Mouse (Mus musculus) E14TG2a.4 (cell line): ENCODE measurements around the gene Cst13.
A peak's percentile ranks its signal among the peaks of the same experiment; 100 is the strongest.

Source experiments
- H3K27me3 ChIP-seq: 2 replicates; pipeline ENCODE4 v1.6.1; 2014; ENCODE audit warnings: low read length, control low read depth; ENCODE audit not compliant: insufficient read depth
- H3K36me3 ChIP-seq: 2 replicates; pipeline ENCODE4 v1.6.1; 2014; ENCODE audit warnings: low read length, control low read depth; ENCODE audit not compliant: insufficient read depth
- H3K4me1 ChIP-seq: replicated peaks from 2 replicates; pipeline ENCODE4 v1.6.1; 2014; ENCODE audit warnings: low read depth, low read length, control low read depth
- H3K4me3 ChIP-seq: replicated peaks from 2 replicates; pipeline ENCODE4 v1.5.1; 2014; ENCODE audit warnings: mild to moderate bottlenecking, low read length
- H3K9me3 ChIP-seq: 2 replicates; pipeline ENCODE4 v1.6.1; 2014; ENCODE audit warnings: low read length, control low read depth
- CTCF ChIP-seq: conservative IDR thresholded peaks from 2 replicates; pipeline ENCODE4 v1.5.1; 2014; ENCODE audit warnings: low read length
- NANOG ChIP-seq: IDR thresholded peaks from 2 replicates; pipeline ENCODE4 v1.6.1; 2014; ENCODE audit warnings: borderline replicate concordance, low read length, mixed read lengths
- POU5F1 ChIP-seq: IDR thresholded peaks from 2 replicates; pipeline ENCODE4 v1.6.1; 2014; ENCODE audit warnings: low read length, borderline replicate concordance

Cst13 gene

GRCm38 (mm10) chr2:148838075-148838777, 18.3 kb downstream of the Cst13 start:
- no peak overlapping the region for H3K4me3 ChIP-seq
- no peaks in the 10 kb centered on the region for H3K27me3 ChIP-seq
- no peaks in the 10 kb centered on the region for H3K9me3 ChIP-seq
- H3K36me3 ChIP-seq: no peaks in the 10 kb centered on the region
- no peaks in the 10 kb centered on the region for H3K4me1 ChIP-seq
- TF ChIP-seq POU5F1: no peak

GRCm38 (mm10) chr2:148839224-148839623, 19.3 kb downstream of the Cst13 start:
- no peaks in the 10 kb centered on the region for H3K36me3 ChIP-seq
- H3K4me1 ChIP-seq: no peaks in the 10 kb centered on the region
- no peak overlapping the region for H3K4me3 ChIP-seq
- TF ChIP-seq CTCF: no peak
- TF ChIP-seq POU5F1: no peak
- TF ChIP-seq NANOG: no peak
- H3K9me3 ChIP-seq: no peaks in the 10 kb centered on the region
- no peaks in the 10 kb centered on the region for H3K27me3 ChIP-seq

GRCm38 (mm10) chr2:148851116-148851906, 31.4 kb downstream of the Cst13 start:
- Histone ChIP-seq H3K4me1 (no peaks in the 10 kb centered on the region), H3K4me3 (no peak overlapping the region), H3K9me3 (peaks cover 9% of the 10 kb centered on the region; the same call in 1 of the 2 replicates), H3K27me3 (no peaks in the 10 kb centered on the region), H3K36me3 (no peaks in the 10 kb centered on the region)
- TF ChIP-seq POU5F1: no peak
- TF ChIP-seq CTCF: peak; percentile 62

- TF ChIP-seq POU5F1 (no peak), NANOG (no peak), CTCF (no peak)
- Histone ChIP-seq H3K4me3 (no peak overlapping the region), H3K4me1 (no peaks in the 10 kb centered on the region), H3K36me3 (no peaks in the 10 kb centered on the region), H3K9me3 (peaks cover 9% of the 10 kb centered on the region; the same call in 1 of the 2 replicates), H3K27me3 (no peaks in the 10 kb centered on the region)
These were observed 36.9 kb downstream of the Cst13 start for GRCm38 (mm10) chr2:148856630-148857400.

GRCm38 (mm10) chr2:148857506-148857905, 37.6 kb downstream of the Cst13 start:
- Histone ChIP-seq H3K27me3 (no peaks in the 10 kb centered on the region), H3K9me3 (peaks cover 9% of the 10 kb centered on the region; the same call in 1 of the 2 replicates), H3K36me3 (no peaks in the 10 kb centered on the region), H3K4me3 (no peak overlapping the region), H3K4me1 (no peaks in the 10 kb centered on the region)
- TF ChIP-seq CTCF (no peak), NANOG (no peak), POU5F1 (no peak)

- H3K4me1 ChIP-seq: no peaks in the 10 kb centered on the region
- no peak overlapping the region for H3K4me3 ChIP-seq
- H3K9me3 ChIP-seq: no peaks in the 10 kb centered on the region
- H3K27me3 ChIP-seq: no peaks in the 10 kb centered on the region
- no peaks in the 10 kb centered on the region for H3K36me3 ChIP-seq
- TF ChIP-seq CTCF: no peak
- no peak for TF ChIP-seq NANOG
- no peak for TF ChIP-seq POU5F1
These were observed 41.1 kb downstream of the Cst13 start for GRCm38 (mm10) chr2:148860993-148861392.

- H3K9me3 ChIP-seq: no peaks in the 10 kb centered on the region
- no peak for TF ChIP-seq NANOG
- TF ChIP-seq CTCF: no peak
- TF ChIP-seq POU5F1: no peak
- H3K36me3 ChIP-seq: no peaks in the 10 kb centered on the region
- no peaks in the 10 kb centered on the region for H3K27me3 ChIP-seq
- no peak overlapping the region for H3K4me3 ChIP-seq
- H3K4me1 ChIP-seq: no peaks in the 10 kb centered on the region
These were observed 41.8 kb downstream of the Cst13 start for GRCm38 (mm10) chr2:148861693-148862092.

- no peaks in the 10 kb centered on the region for H3K27me3 ChIP-seq
- no peaks in the 10 kb centered on the region for H3K36me3 ChIP-seq
- H3K9me3 ChIP-seq: no peaks in the 10 kb centered on the region
- H3K4me1 ChIP-seq: no peaks in the 10 kb centered on the region; the same call in 1 of the 2 replicates
- no peak within 1 kb of the TSS for H3K4me3 ChIP-seq
- TF ChIP-seq NANOG: no peak
- no peak for TF ChIP-seq POU5F1
- TF ChIP-seq CTCF: no peak
These were observed 45.1 kb downstream of the Cst13 start, which contains the start of gene 9230104L09Rik for GRCm38 (mm10) chr2:148864966-148865365. Gene 9230104L09Rik (minus strand): TSS chr2:148865038.
